Mouse (Mus musculus) ES-E14 (cell line): ENCODE measurements around the gene Slc12a5.

Experiments used
- HCFC1 ChIP-seq: IDR thresholded peaks from 2 replicates; pipeline ENCODE4 v1.6.1; 2012; ENCODE audit warnings: low read length, inconsistent platforms, borderline replicate concordance; ENCODE audit not compliant: insufficient read depth
- MAFK ChIP-seq: IDR thresholded peaks from 2 replicates; pipeline ENCODE4 v1.6.1; 2014; ENCODE audit warnings: mild to moderate bottlenecking, low read depth, low read length, inconsistent platforms; ENCODE audit not compliant: insufficient read depth
- ZNF384 ChIP-seq: IDR thresholded peaks from 2 replicates; pipeline ENCODE4 v1.6.1; 2012; ENCODE audit warnings: low read depth, low read length, inconsistent platforms

DNA sequence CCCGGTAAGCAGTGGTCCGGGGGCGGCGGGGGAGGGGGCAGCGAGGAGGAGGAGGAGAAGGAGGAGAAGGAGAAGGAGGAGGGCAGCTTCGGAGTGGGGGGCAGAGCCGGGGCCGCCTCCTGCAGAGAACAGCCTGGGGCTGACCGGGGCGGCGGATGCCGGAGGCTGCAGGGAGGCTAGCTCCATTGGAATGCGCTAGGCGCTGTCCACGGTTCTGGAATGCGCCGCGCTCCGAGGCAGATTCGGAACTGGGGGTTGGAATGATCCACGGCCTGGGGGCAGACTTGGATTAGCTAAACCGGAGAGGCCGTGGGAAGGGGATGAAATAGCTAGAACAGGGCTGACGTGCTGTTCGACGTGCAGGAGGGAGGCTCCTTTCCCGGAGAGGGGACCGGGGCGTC lies 7.8 kb downstream of the Slc12a5 start:
- TF ChIP-seq MAFK (no peak), ZNF384 (no peak), HCFC1 (peak; percentile 46; the same call in 1 of the 2 replicates)
